Mouse (Mus musculus): ENCODE data around the gene Wars.

DNA sequence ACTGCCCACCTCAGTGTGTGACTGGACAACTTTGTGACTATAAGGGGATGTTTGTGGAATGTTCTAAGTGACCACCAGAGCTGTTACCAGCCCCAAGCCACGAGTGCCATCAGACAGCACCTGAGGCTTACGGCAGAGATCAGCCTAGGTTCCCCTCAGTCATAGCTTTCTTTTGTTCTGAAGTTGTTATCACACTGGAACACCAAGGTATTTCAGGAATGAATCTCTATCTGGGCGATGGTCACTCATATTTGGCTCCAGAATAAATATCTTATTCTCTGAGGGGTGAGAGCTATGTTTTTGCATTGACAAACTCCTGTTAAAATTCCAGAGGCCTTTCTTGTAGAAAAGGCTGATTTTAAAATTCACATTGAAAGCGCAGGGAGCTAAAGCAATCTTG lies 14.8 kb downstream of the Wars start:
- TF ChIP-seq CTCF (IDR thresholded peaks at IDR 0.05; ENCODE audit: borderline replicate concordance, extremely low read depth, insufficient read depth, insufficient read length) (no peak), POLR2A (IDR thresholded peaks at IDR 0.05; ENCODE audit: borderline replicate concordance, extremely low read depth, insufficient read depth, insufficient read length, poor library complexity, severe bottlenecking) (no peak)

All from brain, embryonic 14.5 days (tissue).